Mouse (Mus musculus) hindbrain, embryonic 10.5 days (tissue): ENCODE results near the gene Hnrnpdl. TPM values are rescaled to one million over a fixed set of nuclear protein-coding genes. Genes with fewer than 3 reads are reported as not detected.
A peak's percentile ranks its signal among the peaks of the same experiment; 100 is the strongest.

Experiments
- DNase-seq: peaks from one replicate; pipeline ENCODE4 v3.0.0-alpha.2; 2017; ENCODE audit warnings: low spot score
- H3K27ac ChIP-seq: fragments of 300-500 bp; sonication (generic); 2 replicates; pipeline ENCODE4 v1.5.1; 2016; ENCODE audit warnings: mild to moderate bottlenecking, moderate library complexity
- H3K27me3 ChIP-seq: fragments of 300-500 bp; sonication (generic); 2 replicates; pipeline ENCODE4 v1.6.1; 2016; ENCODE audit warnings: mild to moderate bottlenecking; ENCODE audit not compliant: poor library complexity, insufficient read depth, severe bottlenecking
- H3K36me3 ChIP-seq: fragments of 300-500 bp; sonication (generic); 2 replicates; pipeline ENCODE4 v1.6.1; 2016; ENCODE audit warnings: mild to moderate bottlenecking, moderate library complexity
- H3K4me1 ChIP-seq: fragments of 300-500 bp; sonication (generic); replicated peaks from 2 replicates; pipeline ENCODE4 v1.6.1; 2016; ENCODE audit warnings: mild to moderate bottlenecking
- H3K4me3 ChIP-seq: fragments of 300-500 bp; sonication (generic); 2 replicates; pipeline ENCODE4 v1.5.1; 2016; ENCODE audit warnings: mild to moderate bottlenecking, moderate library complexity
- H3K9me3 ChIP-seq: fragments of 300-500 bp; sonication (generic); 2 replicates; pipeline ENCODE4 v1.6.1; 2016; ENCODE audit warnings: mild to moderate bottlenecking, moderate library complexity
- WGBS: fragments of 180-500 bp; shearing (Covaris S2); methylation state at CpG from one replicate; pipeline ENCODE4 v1.1.7; 2016; 5-methylcytosine and 5-hydroxymethylcytosine counted together
- polyA plus RNA-seq: library from polyadenylated mRNA; unstranded; fragments of >200 nt; fragmentation: Nextera tagmentation; extraction: Ambion mirVana; gene quantifications from 2 replicates; pipeline ENCODE4 v1.2.1, GENCODE M21; 2016

Gene Hnrnpdl
- polyA plus RNA-seq, 1 experiment from 2014 or later, result 193 TPM

- no peak for DNase-seq
- H3K36me3 ChIP-seq, result peaks cover 70% of the 10 kb centered on the region
- no peak overlapping the region for H3K27ac ChIP-seq
- 96% methylated on average over 14 of the region's 14 CpGs for WGBS
- H3K4me1 ChIP-seq, result peaks cover 18% of the 10 kb centered on the region
- H3K27me3 ChIP-seq, result no peaks in the 10 kb centered on the region
- H3K4me3 ChIP-seq, result no peak overlapping the region
- no peaks in the 10 kb centered on the region for H3K9me3 ChIP-seq
These were observed 21.4 kb upstream of the Hnrnpdl start for GRCm38 (mm10) chr5:100060876-100061275.

GRCm38 (mm10) chr5:100059326-100059725 is 19.9 kb upstream of the Hnrnpdl start:
- Histone ChIP-seq H3K9me3 (no peaks in the 10 kb centered on the region), H3K4me1 (peaks cover 28% of the 10 kb centered on the region), H3K27me3 (no peaks in the 10 kb centered on the region), H3K4me3 (no peak overlapping the region), H3K27ac (no peak overlapping the region), H3K36me3 (peaks cover 54% of the 10 kb centered on the region)
- no peak for DNase-seq
- 63% methylated on average over 6 of the region's 6 CpGs for WGBS

GRCm38 (mm10) chr5:100058729-100059128 is 19.3 kb upstream of the Hnrnpdl start:
- peaks cover 48% of the 10 kb centered on the region for H3K36me3 ChIP-seq
- no peak overlapping the region for H3K4me3 ChIP-seq
- 69% methylated on average over 6 of the region's 6 CpGs for WGBS
- no peaks in the 10 kb centered on the region for H3K9me3 ChIP-seq
- no peak for DNase-seq
- no peaks in the 10 kb centered on the region for H3K27me3 ChIP-seq
- peaks cover 32% of the 10 kb centered on the region for H3K4me1 ChIP-seq
- no peak overlapping the region for H3K27ac ChIP-seq

GRCm38 (mm10) chr5:100057461-100058209 is 18.2 kb upstream of the Hnrnpdl start:
- WGBS, result 92% methylated on average over 14 of the region's 15 CpGs
- Histone ChIP-seq H3K36me3 (peaks cover 43% of the 10 kb centered on the region), H3K4me1 (peaks cover 32% of the 10 kb centered on the region), H3K27me3 (no peaks in the 10 kb centered on the region), H3K9me3 (no peaks in the 10 kb centered on the region), H3K27ac (no peak overlapping the region), H3K4me3 (no peak overlapping the region)
- no peak for DNase-seq

- no peak for DNase-seq
- peaks cover 32% of the 10 kb centered on the region for H3K4me1 ChIP-seq
- no peak overlapping the region for H3K4me3 ChIP-seq
- no peaks in the 10 kb centered on the region for H3K9me3 ChIP-seq
- H3K27me3 ChIP-seq, result no peaks in the 10 kb centered on the region
- no peak overlapping the region for H3K27ac ChIP-seq
- WGBS, result 95% methylated on average over 5 of the region's 5 CpGs
- peaks cover 39% of the 10 kb centered on the region for H3K36me3 ChIP-seq
These were observed 16.5 kb upstream of the Hnrnpdl start for GRCm38 (mm10) chr5:100055866-100056369.

- 80% methylated on average over 11 of the region's 11 CpGs for WGBS
- H3K27ac ChIP-seq, result 0 out of 2 replicates have a peak overlapping the region, but pooled peaks have one; percentile 1
- H3K4me1 ChIP-seq, result peaks cover 32% of the 10 kb centered on the region
- H3K27me3 ChIP-seq, result no peaks in the 10 kb centered on the region
- peaks cover 37% of the 10 kb centered on the region for H3K36me3 ChIP-seq
- no peak for DNase-seq
- no peaks in the 10 kb centered on the region for H3K9me3 ChIP-seq
- H3K4me3 ChIP-seq, result no peak overlapping the region
These were observed 15.5 kb upstream of the Hnrnpdl start for GRCm38 (mm10) chr5:100054807-100055547.

GRCm38 (mm10) chr5:100052728-100053127 is 13.3 kb upstream of the Hnrnpdl start:
- Histone ChIP-seq H3K27ac (no peak overlapping the region), H3K36me3 (peaks cover 28% of the 10 kb centered on the region), H3K4me1 (peaks cover 34% of the 10 kb centered on the region), H3K4me3 (no peak overlapping the region), H3K27me3 (no peaks in the 10 kb centered on the region), H3K9me3 (no peaks in the 10 kb centered on the region)
- DNase-seq, result no peak
- WGBS, result 92% methylated on average over 7 of the region's 7 CpGs

- WGBS, result 94% methylated on average over 3 of the region's 3 CpGs
- Histone ChIP-seq H3K9me3 (no peaks in the 10 kb centered on the region), H3K27ac (no peak overlapping the region), H3K36me3 (peaks cover 28% of the 10 kb centered on the region), H3K4me1 (peaks cover 46% of the 10 kb centered on the region), H3K4me3 (no peak overlapping the region), H3K27me3 (no peaks in the 10 kb centered on the region)
- DNase-seq, result no peak
These were observed 10.4 kb upstream of the Hnrnpdl start for GRCm38 (mm10) chr5:100049904-100050303.

GRCm38 (mm10) chr5:100047871-100048270 is 8.4 kb upstream of the Hnrnpdl start:
- Histone ChIP-seq H3K36me3 (peaks cover 36% of the 10 kb centered on the region), H3K4me3 (no peak overlapping the region), H3K27ac (0 out of 2 replicates have a peak overlapping the region, but pooled peaks have one; percentile 18), H3K4me1 (peaks cover 41% of the 10 kb centered on the region), H3K27me3 (no peaks in the 10 kb centered on the region), H3K9me3 (no peaks in the 10 kb centered on the region)
- 70% methylated on average over 7 of the region's 7 CpGs for WGBS
- no peak for DNase-seq

GRCm38 (mm10) chr5:100047143-100047640 is 7.7 kb upstream of the Hnrnpdl start:
- no peak for DNase-seq
- Histone ChIP-seq H3K27ac (0 out of 2 replicates have a peak overlapping the region, but pooled peaks have one; percentile 18), H3K4me3 (no peak overlapping the region), H3K27me3 (no peaks in the 10 kb centered on the region), H3K4me1 (peaks cover 41% of the 10 kb centered on the region), H3K36me3 (peaks cover 35% of the 10 kb centered on the region), H3K9me3 (no peaks in the 10 kb centered on the region)
- WGBS, result 64% methylated on average over 8 of the region's 8 CpGs

- DNase-seq, result no peak
- peaks cover 46% of the 10 kb centered on the region for H3K4me1 ChIP-seq
- no peaks in the 10 kb centered on the region for H3K27me3 ChIP-seq
- no peak overlapping the region for H3K27ac ChIP-seq
- peaks cover 28% of the 10 kb centered on the region for H3K36me3 ChIP-seq
- 86% methylated on average over 3 of the region's 3 CpGs for WGBS
- H3K9me3 ChIP-seq, result no peaks in the 10 kb centered on the region
- H3K4me3 ChIP-seq, result no peak overlapping the region
These were observed 6.6 kb upstream of the Hnrnpdl start for GRCm38 (mm10) chr5:100046096-100046495.

GRCm38 (mm10) chr5:100044621-100045020 is 5.2 kb upstream of the Hnrnpdl start:
- H3K27ac ChIP-seq, result no peak overlapping the region
- no peaks in the 10 kb centered on the region for H3K9me3 ChIP-seq
- no peak for DNase-seq
- no peaks in the 10 kb centered on the region for H3K27me3 ChIP-seq
- H3K36me3 ChIP-seq, result peaks cover 18% of the 10 kb centered on the region
- H3K4me1 ChIP-seq, result peaks cover 54% of the 10 kb centered on the region
- 82% methylated on average over 5 of the region's 5 CpGs for WGBS
- no peak overlapping the region for H3K4me3 ChIP-seq

GRCm38 (mm10) chr5:100044030-100044429 is 4.6 kb upstream of the Hnrnpdl start:
- WGBS, result 84% methylated on average over 4 of the region's 4 CpGs

More at GRCm38 (mm10) chr5:100044030-100044429, 4.6 kb upstream of the Hnrnpdl start:
- DNase-seq, result no peak
- Histone ChIP-seq H3K27ac (no peak overlapping the region), H3K36me3 (peaks cover 16% of the 10 kb centered on the region), H3K27me3 (no peaks in the 10 kb centered on the region), H3K4me1 (peaks cover 48% of the 10 kb centered on the region), H3K4me3 (no peak overlapping the region), H3K9me3 (no peaks in the 10 kb centered on the region)
